Mouse (Mus musculus): ENCODE measurements around the gene Fgf2. TPM values are rescaled to one million over a fixed set of nuclear protein-coding genes. Genes with fewer than 3 reads are reported as not detected.

The Fgf2 gene
- total RNA-seq (2014; rRNA removed) (1.9 and 2.8 TPM in 2 replicates), polyA plus RNA-seq (2015; fragmentation: Nextera tagmentation; extraction: Ambion mirVana) (0.53 and 0.57 TPM in 2 replicates)

DNA sequence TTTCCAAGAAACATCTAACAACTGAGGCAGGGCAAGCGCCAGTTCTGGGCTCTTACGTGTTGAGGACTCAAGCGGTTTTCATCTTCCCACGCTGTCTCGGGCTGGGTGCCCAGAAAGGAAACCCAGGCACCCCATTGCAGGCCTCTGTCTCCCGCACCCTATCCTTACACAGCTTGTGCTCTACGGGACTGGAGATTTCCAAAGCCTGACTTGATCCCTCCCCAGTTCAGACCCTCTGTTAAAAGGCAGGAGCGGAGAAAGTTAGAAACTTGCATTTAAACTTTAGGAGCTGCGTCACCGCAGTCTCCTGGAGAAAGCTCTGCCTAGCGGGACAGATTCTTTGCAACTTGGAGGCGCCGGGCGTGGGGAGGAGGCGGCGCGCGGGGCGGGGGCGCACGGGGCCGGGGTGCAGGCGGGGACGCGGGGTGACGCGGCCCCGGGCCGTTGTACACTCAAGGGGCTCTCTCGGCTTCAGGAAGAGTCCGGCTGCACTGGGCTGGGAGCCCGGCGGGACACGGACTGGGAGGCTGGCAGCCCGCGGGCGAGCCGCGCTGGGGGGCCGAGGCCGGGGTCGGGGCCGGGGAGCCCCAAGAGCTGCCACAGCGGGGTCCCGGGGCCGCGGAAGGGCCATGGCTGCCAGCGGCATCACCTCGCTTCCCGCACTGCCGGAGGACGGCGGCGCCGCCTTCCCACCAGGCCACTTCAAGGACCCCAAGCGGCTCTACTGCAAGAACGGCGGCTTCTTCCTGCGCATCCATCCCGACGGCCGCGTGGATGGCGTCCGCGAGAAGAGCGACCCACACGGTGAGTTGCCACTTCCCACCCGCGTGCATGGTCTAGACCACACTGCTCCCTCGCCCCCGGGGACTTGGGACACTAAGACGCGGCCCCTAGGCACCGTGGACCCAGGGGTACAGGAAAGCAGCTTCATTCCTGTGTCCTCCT lies at the start of gene Fgf2:
TSS of gene Fgf2 (plus strand) at position 126 of the 945 bp plus-strand sequence.
- H3K4me3 ChIP-seq (ENCODE audit: low read depth, low read length) = peak within 1 kb of the TSS; percentile 61
- H3K9ac ChIP-seq (replicated peaks; ENCODE audit: low read length, poor library complexity, severe bottlenecking) = peak within 1 kb of the TSS; percentile 63
- H3K27me3 ChIP-seq (ENCODE audit: insufficient read depth, low read length) = peaks cover 21% of the 10 kb centered on the region
- H3K9me3 ChIP-seq (ENCODE audit: low read length) = no peaks in the 10 kb centered on the region
- peak; percentile 64 for ATAC-seq (ENCODE audit: low FRiP score)
- H3K27ac ChIP-seq (ENCODE audit: low read depth, low read length) = no peak within 1 kb of the TSS
- DNase-seq (ENCODE audit: low spot score) = peak; percentile 27
- peak within 1 kb of the TSS; percentile 100 for H3K4me2 ChIP-seq (ENCODE audit: low read depth, low read length, poor library complexity, severe bottlenecking)
- no peak for TF ChIP-seq CTCF (IDR thresholded peaks at IDR 0.05)
- H3K36me3 ChIP-seq (ENCODE audit: insufficient read depth, low read length) = no peaks in the 10 kb centered on the region
- peaks cover 6% of the 10 kb centered on the region; the same call in 1 of the 2 replicates for H3K4me1 ChIP-seq (ENCODE audit: insufficient read depth, low read length)
- under 1% methylated on average over 53 of the region's 75 CpGs for WGBS

DNA sequence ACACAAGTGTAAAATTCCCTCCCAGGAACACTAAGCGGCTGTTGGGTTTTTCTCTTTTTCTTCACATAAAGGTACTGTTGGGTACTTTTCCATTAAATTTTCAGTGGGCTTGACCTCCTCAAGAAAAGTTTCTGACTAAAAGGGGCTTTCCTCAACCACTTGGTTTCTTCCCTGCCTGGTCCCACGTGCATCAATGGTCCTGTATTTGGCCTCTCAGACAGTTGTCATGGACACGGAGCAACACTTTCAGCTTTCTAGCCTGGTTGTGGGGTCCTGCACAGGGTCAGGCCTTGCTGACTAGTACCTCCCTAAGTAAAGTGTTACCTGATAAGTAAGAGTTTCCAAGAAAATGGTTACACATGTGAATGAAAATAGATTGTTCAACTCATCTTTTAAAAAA lies 48.7 kb upstream of the Fgf2 start:
- WGBS = 70% methylated on average over 3 of the region's 3 CpGs
- no peak for DNase-seq (ENCODE audit: low spot score)

DNA sequence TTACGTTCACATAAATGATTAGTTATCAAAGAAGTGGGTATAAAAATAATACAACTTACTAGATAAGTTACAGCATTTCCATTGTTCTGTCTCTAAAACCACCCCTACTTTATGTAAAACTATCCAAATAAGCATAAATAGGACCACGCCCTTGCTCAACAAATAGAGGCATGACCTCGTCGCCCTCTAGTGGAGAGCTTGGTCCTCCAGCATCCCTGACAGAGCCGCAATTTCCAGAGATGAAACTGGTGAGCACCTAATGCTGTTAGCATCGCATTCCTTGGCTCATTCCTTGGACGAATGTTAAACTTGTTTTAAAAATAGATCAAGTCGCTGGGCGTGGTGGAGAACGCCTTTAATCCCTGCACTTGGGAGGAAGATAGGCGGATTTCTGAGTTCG lies 45.5 kb upstream of the Fgf2 start:
- Histone ChIP-seq H3K9ac (replicated peaks; ENCODE audit: low read length, poor library complexity, severe bottlenecking) (no peak overlapping the region), H3K27me3 (ENCODE audit: insufficient read depth, low read length) (no peaks in the 10 kb centered on the region), H3K4me2 (ENCODE audit: low read depth, low read length, poor library complexity, severe bottlenecking) (no peak overlapping the region), H3K4me1 (ENCODE audit: insufficient read depth, low read length) (no peaks in the 10 kb centered on the region), H3K27ac (ENCODE audit: low read depth, low read length) (no peak overlapping the region), H3K9me3 (ENCODE audit: low read length) (no peaks in the 10 kb centered on the region), H3K4me3 (ENCODE audit: low read depth, low read length) (no peak overlapping the region), H3K36me3 (ENCODE audit: insufficient read depth, low read length) (no peaks in the 10 kb centered on the region)
- DNase-seq (ENCODE audit: low spot score) (peak; percentile 50), ATAC-seq (ENCODE audit: low FRiP score) (no peak)
- TF ChIP-seq CTCF (IDR thresholded peaks at IDR 0.05) = peak; percentile 69
- 43% methylated on average over 12 of the region's 12 CpGs for WGBS

More for the DNA sequence above, 48.7 kb upstream of the Fgf2 start:
- no peak for ATAC-seq (ENCODE audit: low FRiP score)
- Histone ChIP-seq H3K4me1 (ENCODE audit: insufficient read depth, low read length) (no peaks in the 10 kb centered on the region), H3K4me2 (ENCODE audit: low read depth, low read length, poor library complexity, severe bottlenecking) (no peak overlapping the region), H3K9ac (replicated peaks; ENCODE audit: low read length, poor library complexity, severe bottlenecking) (no peak overlapping the region), H3K27me3 (ENCODE audit: insufficient read depth, low read length) (no peaks in the 10 kb centered on the region), H3K9me3 (ENCODE audit: low read length) (no peaks in the 10 kb centered on the region), H3K4me3 (ENCODE audit: low read depth, low read length) (no peak overlapping the region), H3K36me3 (ENCODE audit: insufficient read depth, low read length) (no peaks in the 10 kb centered on the region), H3K27ac (ENCODE audit: low read depth, low read length) (no peak overlapping the region)
- no peak for TF ChIP-seq CTCF (IDR thresholded peaks at IDR 0.05)

DNA sequence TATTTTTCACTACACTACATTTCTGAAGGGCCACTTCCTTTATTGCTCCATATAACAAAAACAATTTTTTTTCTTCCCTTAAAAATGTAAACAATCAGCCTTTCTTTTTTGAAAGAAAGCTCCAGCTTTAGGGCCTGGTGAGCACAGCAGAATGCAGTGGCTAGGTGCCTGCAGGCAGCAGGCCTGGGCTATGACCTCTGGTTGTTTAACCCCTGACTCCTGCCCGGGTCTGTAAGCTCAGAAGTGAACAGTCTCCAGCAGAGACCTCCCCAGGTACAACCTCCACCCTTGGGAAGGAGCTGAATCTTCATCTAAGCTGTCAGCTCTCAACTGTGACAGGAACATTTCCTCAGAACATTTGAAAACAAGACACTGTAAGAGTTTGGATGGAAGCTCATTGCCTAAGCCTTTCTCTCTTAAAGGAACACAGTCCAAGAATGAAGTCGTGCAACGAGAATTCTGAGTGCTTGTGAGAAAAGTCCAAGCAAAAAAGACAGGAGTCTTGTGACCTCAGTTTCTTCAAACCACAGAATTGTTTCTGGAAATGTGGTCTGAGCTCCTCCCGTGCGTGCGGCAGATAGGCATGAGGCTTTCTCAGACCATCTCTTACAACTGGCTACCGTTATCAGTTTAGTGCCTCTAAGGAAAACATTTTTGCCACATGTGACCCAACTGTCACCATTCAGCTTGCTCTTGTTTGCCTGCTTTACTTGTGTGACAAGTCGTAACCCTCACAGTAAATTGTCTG lies 44.6 kb upstream of the Fgf2 start:
- no peak overlapping the region for H3K4me2 ChIP-seq (ENCODE audit: low read depth, low read length, poor library complexity, severe bottlenecking)
- no peak overlapping the region for H3K9ac ChIP-seq (replicated peaks; ENCODE audit: low read length, poor library complexity, severe bottlenecking)
- no peaks in the 10 kb centered on the region for H3K36me3 ChIP-seq (ENCODE audit: insufficient read depth, low read length)
- no peaks in the 10 kb centered on the region for H3K27me3 ChIP-seq (ENCODE audit: insufficient read depth, low read length)
- H3K4me1 ChIP-seq (ENCODE audit: insufficient read depth, low read length) = no peaks in the 10 kb centered on the region
- H3K4me3 ChIP-seq (ENCODE audit: low read depth, low read length) = no peak overlapping the region
- no peaks in the 10 kb centered on the region for H3K9me3 ChIP-seq (ENCODE audit: low read length)
- no peak overlapping the region for H3K27ac ChIP-seq (ENCODE audit: low read depth, low read length)
- no peak for TF ChIP-seq CTCF (IDR thresholded peaks at IDR 0.05)
- WGBS = 80% methylated on average over 8 of the region's 8 CpGs
- ATAC-seq (ENCODE audit: low FRiP score) = no peak
- no peak for DNase-seq (ENCODE audit: low spot score)

DNA sequence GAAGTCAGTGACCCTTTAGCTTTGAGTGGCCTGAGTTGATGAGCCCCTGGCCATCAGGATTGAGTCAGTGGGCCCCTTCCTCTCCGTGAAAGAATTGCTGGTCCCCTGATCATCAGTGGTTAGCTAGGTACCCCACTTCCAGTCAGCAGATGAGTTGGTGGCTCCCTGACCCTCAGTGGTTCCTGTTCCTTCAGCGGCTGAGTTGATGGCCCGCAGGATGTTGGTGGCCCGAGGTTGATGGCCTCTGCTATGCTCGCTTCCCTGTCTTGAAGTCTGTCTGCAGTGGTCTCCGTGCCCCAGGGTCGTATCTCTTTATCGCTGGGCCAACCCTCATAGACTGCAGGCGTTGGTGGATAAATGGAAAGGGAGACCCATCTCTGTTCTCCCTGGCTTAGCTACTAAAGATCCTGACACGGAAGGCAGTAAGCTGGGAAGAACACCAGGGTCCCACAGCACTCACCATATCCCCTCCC lies 36.2 kb upstream of the Fgf2 start:
- H3K9ac ChIP-seq (replicated peaks; ENCODE audit: low read length, poor library complexity, severe bottlenecking) = peak overlapping the region; percentile 70
- no peak for TF ChIP-seq CTCF (IDR thresholded peaks at IDR 0.05)
- 0 out of 2 replicates have a peak, but pooled peaks cover 4% of the 10 kb centered on the region for H3K4me1 ChIP-seq (ENCODE audit: insufficient read depth, low read length)
- H3K9me3 ChIP-seq (ENCODE audit: low read length) = no peaks in the 10 kb centered on the region
- WGBS = 5% methylated on average over 10 of the region's 10 CpGs
- DNase-seq (ENCODE audit: low spot score) (no peak), ATAC-seq (ENCODE audit: low FRiP score) (peak; percentile 74; the same call in 1 of the 2 replicates)
- peak overlapping the region; percentile 53 for H3K4me3 ChIP-seq (ENCODE audit: low read depth, low read length)
- H3K27ac ChIP-seq (ENCODE audit: low read depth, low read length) = peak overlapping the region; percentile 43; the same call in 1 of the 2 replicates
- H3K36me3 ChIP-seq (ENCODE audit: insufficient read depth, low read length) = no peaks in the 10 kb centered on the region
- no peaks in the 10 kb centered on the region for H3K27me3 ChIP-seq (ENCODE audit: insufficient read depth, low read length)
- H3K4me2 ChIP-seq (ENCODE audit: low read depth, low read length, poor library complexity, severe bottlenecking) = peak overlapping the region; percentile 78

Data from midbrain, postnatal 0 days (tissue).